In the genomic region with DNA sequence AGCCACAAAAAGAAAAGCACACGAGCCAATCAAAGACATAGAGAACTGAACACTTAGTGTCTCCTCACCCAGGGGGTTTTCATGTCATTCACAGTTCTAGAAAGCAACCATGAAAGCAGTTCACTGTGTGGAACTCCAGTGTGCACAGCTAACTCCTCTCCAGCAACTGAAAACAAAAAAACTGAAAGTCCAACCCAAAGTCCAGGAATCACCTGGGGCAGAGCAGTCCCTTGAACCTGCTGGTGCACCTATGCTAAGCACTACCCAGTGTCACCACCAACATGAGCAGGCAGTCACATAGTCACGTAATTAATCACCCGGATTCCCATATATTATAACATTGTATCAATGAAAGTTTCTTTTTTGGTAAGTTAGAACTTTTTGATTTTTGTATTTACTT, we compare ENCODE assay signal across 25 mouse cellular contexts. TPM values are rescaled to one million over a fixed set of nuclear protein-coding genes. Genes with fewer than 3 reads are reported as not detected.
DNase-seq lines count a peak whose midpoint lies in the region; ATAC-seq and TF ChIP-seq lines count a peak whose summit lies in the region.
"Had no signal": no experiment of that assay in that cellular context is flagged by ENCODE, and none has a peak within 500 bp of the region (broad histone marks: within the 10 kb centered on the region; RNA-seq: fewer than 3 reads in every experiment).

No protein-coding gene starts in this region.

- no peak for TF ChIP-seq CTCF in kidney, adult 2 months (conservative IDR thresholded peaks at IDR 0.05; ENCODE audit: insufficient read depth, insufficient read length, low read depth, low read length)
- no peak for TF ChIP-seq CTCF in intestine, postnatal 0 days (IDR thresholded peaks at IDR 0.05; ENCODE audit: low read depth)

- WGBS in kidney, adult 2 months: 67% methylated on average over 3 of the region's 3 CpGs
- 71% methylated on average over 3 of the region's 3 CpGs for WGBS in liver, embryonic 13.5 days (ENCODE audit: insufficient replicate concordance)
- WGBS in liver, embryonic 12.5 days (ENCODE audit: insufficient replicate concordance): 72% methylated on average over 3 of the region's 3 CpGs
- 74% methylated on average over 3 of the region's 3 CpGs for WGBS in intestine, postnatal 0 days

- H3K9ac ChIP-seq in liver, embryonic 13.5 days: no peak overlapping the region
- H3K9ac ChIP-seq in liver, embryonic 12.5 days: no peak overlapping the region
- H3K9ac ChIP-seq in intestine, postnatal 0 days (ENCODE audit: low read depth, low read length): no peak overlapping the region
- H3K9ac ChIP-seq: embryonic facial prominence, embryonic 13.5 days; forebrain, embryonic 12.5 days; forebrain, embryonic 15.5 days; hindbrain, embryonic 12.5 days; hindbrain, embryonic 15.5 days had no signal

- no peaks in the 10 kb centered on the region for H3K36me3 ChIP-seq in kidney, adult 2 months (ENCODE audit: control insufficient read depth, insufficient read depth, low read length)
- H3K36me3 ChIP-seq in liver, embryonic 13.5 days: no peaks in the 10 kb centered on the region
- H3K36me3 ChIP-seq in liver, embryonic 12.5 days: no peaks in the 10 kb centered on the region
- H3K36me3 ChIP-seq in intestine, postnatal 0 days (ENCODE audit: control insufficient read depth, insufficient read depth): no peaks in the 10 kb centered on the region
- H3K36me3 ChIP-seq: embryonic facial prominence, embryonic 10.5 days; forebrain, embryonic 12.5 days; forebrain, embryonic 15.5 days; hindbrain, embryonic 12.5 days; hindbrain, embryonic 15.5 days had no signal

- H3K9me3 ChIP-seq in liver, embryonic 13.5 days (replicated peaks): no peaks in the 10 kb centered on the region
- no peaks in the 10 kb centered on the region for H3K9me3 ChIP-seq in liver, embryonic 12.5 days (replicated peaks)
- no peaks in the 10 kb centered on the region for H3K9me3 ChIP-seq in intestine, postnatal 0 days (ENCODE audit: control insufficient read depth)
- H3K9me3 ChIP-seq: embryonic facial prominence, embryonic 10.5 days; embryonic facial prominence, embryonic 13.5 days; forebrain, embryonic 12.5 days; forebrain, embryonic 15.5 days; hindbrain, embryonic 12.5 days; hindbrain, embryonic 15.5 days had no signal

- 0 out of 2 replicates have a peak, but pooled peaks have one; percentile 13 for ATAC-seq in liver, embryonic 13.5 days (ENCODE audit: low read depth)
- no peak for ATAC-seq in liver, embryonic 12.5 days
- peak; percentile 57 for ATAC-seq in intestine, postnatal 0 days
- ATAC-seq: activated CD4-positive, CD25-positive, alpha-beta regulatory T cell, adult 4 months; forebrain, embryonic 15.5 days had no signal

- H3K4me2 ChIP-seq in liver, embryonic 13.5 days: no peak overlapping the region
- H3K4me2 ChIP-seq in liver, embryonic 12.5 days: no peak overlapping the region
- no peak overlapping the region for H3K4me2 ChIP-seq in intestine, postnatal 0 days (replicated peaks; ENCODE audit: low read depth)
- H3K4me2 ChIP-seq: embryonic facial prominence, embryonic 13.5 days; forebrain, embryonic 12.5 days; forebrain, embryonic 15.5 days; heart, embryonic 11.5 days; hindbrain, embryonic 12.5 days; hindbrain, embryonic 15.5 days had no signal

- no peaks in the 10 kb centered on the region for H3K27me3 ChIP-seq in kidney, adult 2 months (replicated peaks; ENCODE audit: control insufficient read depth, insufficient read depth, low read length)
- H3K27me3 ChIP-seq in liver, embryonic 13.5 days: no peaks in the 10 kb centered on the region
- no peaks in the 10 kb centered on the region for H3K27me3 ChIP-seq in liver, embryonic 12.5 days (replicated peaks)
- H3K27me3 ChIP-seq in intestine, postnatal 0 days (replicated peaks; ENCODE audit: control insufficient read depth, insufficient read depth, low read length): no peaks in the 10 kb centered on the region
- H3K27me3 ChIP-seq: embryonic facial prominence, embryonic 13.5 days; forebrain, embryonic 12.5 days; forebrain, embryonic 15.5 days; hindbrain, embryonic 12.5 days; hindbrain, embryonic 15.5 days had no signal

- TF ChIP-seq POLR2A in kidney, adult 2 months (IDR thresholded peaks at IDR 0.05; ENCODE audit: low read depth, low read length): no peak

- no peak overlapping the region for H3K4me3 ChIP-seq in kidney, adult 2 months (ENCODE audit: insufficient read depth, low read depth, low read length)
- H3K4me3 ChIP-seq in liver, embryonic 13.5 days (replicated peaks): no peak overlapping the region
- H3K4me3 ChIP-seq in liver, embryonic 12.5 days: no peak overlapping the region
- H3K4me3 ChIP-seq in intestine, postnatal 0 days (ENCODE audit: low read depth, low read length): no peak overlapping the region
- H3K4me3 ChIP-seq: embryonic facial prominence, embryonic 10.5 days; embryonic facial prominence, embryonic 13.5 days; erythroblast, embryonic 14.5 days; forebrain, embryonic 12.5 days; forebrain, embryonic 15.5 days; heart, adult 2 months; hindbrain, embryonic 12.5 days; hindbrain, embryonic 15.5 days had no signal

- peaks cover 6% of the 10 kb centered on the region; the same call in 1 of the 2 replicates for H3K4me1 ChIP-seq in kidney, adult 2 months (ENCODE audit: control insufficient read depth, insufficient read depth, low read length)
- H3K4me1 ChIP-seq in liver, embryonic 13.5 days (replicated peaks): peaks cover 42% of the 10 kb centered on the region
- H3K4me1 ChIP-seq in liver, embryonic 12.5 days: peaks cover 39% of the 10 kb centered on the region
- H3K4me1 ChIP-seq in intestine, postnatal 0 days (replicated peaks; ENCODE audit: control insufficient read depth, insufficient read depth, low read length): no peaks in the 10 kb centered on the region

- peak; percentile 37 for DNase-seq in kidney, adult 2 months
- no peak for DNase-seq in kidney, postnatal 4 days
- DNase-seq in liver, embryonic 13.5 days: no peak
- no peak for DNase-seq in frontal cortex, postnatal 36 days (ENCODE audit: low spot score in 2 of 2)
- DNase-seq: adrenal gland, adult 8-10 months; adrenal gland, postnatal 25 days; cerebellum, adult 11-12 months; cerebellum, adult 8-10 months; cerebellum, postnatal 10 days; cerebellum, postnatal 36 days; embryo, embryonic 11 days; gastrocnemius, postnatal 10 days; gastrocnemius, postnatal 36 days; heart, adult 2 months had no signal

- no peak overlapping the region for H3K27ac ChIP-seq in kidney, adult 2 months (ENCODE audit: insufficient read depth, low read depth, low read length)
- no peak overlapping the region for H3K27ac ChIP-seq in liver, embryonic 13.5 days
- no peak overlapping the region for H3K27ac ChIP-seq in liver, embryonic 12.5 days
- H3K27ac ChIP-seq in intestine, postnatal 0 days (ENCODE audit: low read depth, low read length): no peak overlapping the region
- H3K27ac ChIP-seq: embryonic facial prominence, embryonic 10.5 days; embryonic facial prominence, embryonic 13.5 days; forebrain, embryonic 12.5 days; forebrain, embryonic 15.5 days; heart, adult 2 months; hindbrain, embryonic 12.5 days; hindbrain, embryonic 15.5 days had no signal

RNA-seq across cellular contexts. Expression of a gene that starts 23.2 kb away (rescaled TPM):
- 8.2 and 8.4 TPM in 2 replicates for polyA plus RNA-seq in kidney, adult 2 months (2012; rRNA removed)
- polyA plus RNA-seq in liver, embryonic 13.5 days (2015; fragmentation: Nextera tagmentation; extraction: Ambion mirVana): 4.3 and 5.3 TPM in 2 replicates
- polyA plus RNA-seq in liver, embryonic 12.5 days (2016; fragmentation: Nextera tagmentation; extraction: Ambion mirVana): 6.5 and 7.8 TPM in 2 replicates
- polyA plus RNA-seq in intestine, postnatal 0 days (2015; fragmentation: Nextera tagmentation; extraction: Ambion mirVana): 4.2 and 4.4 TPM in 2 replicates
